Mouse (Mus musculus) liver, adult 2 months (tissue): ENCODE measurements at regions not wholly inside any gene's neighbourhood (a gene's known extent, or its start where the extent isn't known, plus 50 kb on each side); places are given as distances from the start of the nearest gene placed in this dataset.
A peak's percentile ranks its signal among the peaks of the same experiment; 100 is the strongest.

Source experiments
- DNase-seq: peaks from one replicate; pipeline ENCODE4 v3.0.0-alpha.2; 2011; ENCODE audit warnings: low read depth, low spot score; ENCODE audit errors: extremely low read depth
- H3K27ac ChIP-seq: fragments of 200-500 bp; replicated peaks from 2 replicates; pipeline ENCODE4 v1.5.1; 2012; ENCODE audit warnings: low read depth, mild to moderate bottlenecking, control low read depth, inconsistent platforms, low read length; ENCODE audit not compliant: insufficient read depth
- H3K27me3 ChIP-seq: fragments of 200-500 bp; 2 replicates; pipeline ENCODE4 v1.6.1; 2012; ENCODE audit warnings: mild to moderate bottlenecking, moderate library complexity, low read length, inconsistent platforms; ENCODE audit not compliant: control insufficient read depth, insufficient read depth
- H3K36me3 ChIP-seq: fragments of 200-500 bp; 2 replicates; pipeline ENCODE4 v1.6.1; 2012; ENCODE audit warnings: low read length, inconsistent platforms; ENCODE audit not compliant: control insufficient read depth, insufficient read depth
- H3K4me1 ChIP-seq: fragments of 200-500 bp; 2 replicates; pipeline ENCODE4 v1.6.1; 2011; ENCODE audit warnings: low read length; ENCODE audit not compliant: control insufficient read depth, insufficient read depth
- H3K4me3 ChIP-seq: fragments of 200-500 bp; 2 replicates; pipeline ENCODE4 v1.5.1; 2011; ENCODE audit warnings: low read depth, mild to moderate bottlenecking, control low read depth, low read length, moderate library complexity; ENCODE audit not compliant: insufficient read depth
- H3K79me2 ChIP-seq: fragments of 200-500 bp; 2 replicates; pipeline ENCODE4 v1.6.1; 2012; ENCODE audit warnings: inconsistent platforms, mild to moderate bottlenecking, low read length, moderate library complexity; ENCODE audit not compliant: control insufficient read depth, insufficient read depth
- H3K9ac ChIP-seq: fragments of 200-500 bp; 2 replicates; pipeline ENCODE4 v1.6.1; 2012; ENCODE audit warnings: low read depth, mild to moderate bottlenecking, control low read depth, inconsistent platforms, low read length
- CTCF ChIP-seq: fragments of 200-500 bp; IDR thresholded peaks from 2 replicates; pipeline ENCODE4 v1.5.1; 2011; ENCODE audit warnings: low read depth, low read length, control low read depth
- POLR2A ChIP-seq: fragments of 200-500 bp; IDR thresholded peaks from 2 replicates; pipeline ENCODE4 v1.6.1; 2011; ENCODE audit warnings: low read length, control low read depth; ENCODE audit not compliant: insufficient read depth; ENCODE audit errors: extremely low read depth
- WGBS: fragments of 180-500 bp; shearing (Covaris S2); methylation state at CpG from one replicate; pipeline ENCODE4 v1.1.7; 2018; 5-methylcytosine and 5-hydroxymethylcytosine counted together

- Histone ChIP-seq H3K27ac (no peak overlapping the region), H3K27me3 (0 out of 2 replicates have a peak, but pooled peaks cover 6% of the 10 kb centered on the region), H3K4me1 (peaks cover 3% of the 10 kb centered on the region; the same call in 1 of the 2 replicates), H3K4me3 (no peak overlapping the region), H3K36me3 (no peaks in the 10 kb centered on the region), H3K9ac (no peak overlapping the region), H3K79me2 (no peaks in the 10 kb centered on the region)
- DNase-seq: peak; percentile 57
- 11% methylated on average over 9 of the region's 9 CpGs for WGBS
- TF ChIP-seq CTCF (no peak), POLR2A (no peak)
These were observed 98.5 kb downstream of the Tmco5 start for GRCm38 (mm10) chr2:116976951-116977503.

- 0 out of 2 replicates have a peak, but pooled peaks cover 6% of the 10 kb centered on the region for H3K27me3 ChIP-seq
These were observed 99.5 kb downstream of the Tmco5 start for GRCm38 (mm10) chr2:116977771-116978600.

GRCm38 (mm10) chr2:116978809-116979208 is 100.3 kb downstream of the Tmco5 start:
- 90% methylated on average over 4 of the region's 4 CpGs for WGBS
- no peak overlapping the region for H3K9ac ChIP-seq
- H3K79me2 ChIP-seq: no peaks in the 10 kb centered on the region
- DNase-seq: no peak
- H3K27ac ChIP-seq: no peak overlapping the region
- TF ChIP-seq POLR2A (no peak), CTCF (no peak)
- peaks cover 7% of the 10 kb centered on the region for H3K4me1 ChIP-seq
- 0 out of 2 replicates have a peak, but pooled peaks cover 6% of the 10 kb centered on the region for H3K27me3 ChIP-seq
- H3K36me3 ChIP-seq: no peaks in the 10 kb centered on the region
- no peak overlapping the region for H3K4me3 ChIP-seq

More at GRCm38 (mm10) chr2:116977771-116978600, 99.5 kb downstream of the Tmco5 start:
- no peaks in the 10 kb centered on the region for H3K36me3 ChIP-seq
- H3K27ac ChIP-seq: no peak overlapping the region
- H3K4me3 ChIP-seq: no peak overlapping the region
- 79% methylated on average over 10 of the region's 10 CpGs for WGBS
- no peak for DNase-seq
- peaks cover 7% of the 10 kb centered on the region for H3K4me1 ChIP-seq
- no peak overlapping the region for H3K9ac ChIP-seq
- no peak for TF ChIP-seq POLR2A
- no peak for TF ChIP-seq CTCF
- H3K79me2 ChIP-seq: no peaks in the 10 kb centered on the region

- Histone ChIP-seq H3K4me1 (peaks cover 14% of the 10 kb centered on the region), H3K4me3 (no peak overlapping the region)
- DNase-seq: no peak
These were observed 101.3 kb downstream of the Tmco5 start for GRCm38 (mm10) chr2:116979561-116980391.

GRCm38 (mm10) chr2:116980692-116981091 is 102.2 kb downstream of the Tmco5 start:
- Histone ChIP-seq H3K36me3 (no peaks in the 10 kb centered on the region), H3K27ac (no peak overlapping the region), H3K9ac (no peak overlapping the region), H3K4me1 (peaks cover 15% of the 10 kb centered on the region), H3K4me3 (no peak overlapping the region), H3K79me2 (no peaks in the 10 kb centered on the region), H3K27me3 (0 out of 2 replicates have a peak, but pooled peaks cover 3% of the 10 kb centered on the region)
- WGBS: 62% methylated on average over 5 of the region's 5 CpGs
- no peak for DNase-seq
- TF ChIP-seq POLR2A (no peak), CTCF (no peak)

More at GRCm38 (mm10) chr2:116979561-116980391, 101.3 kb downstream of the Tmco5 start:
- 0 out of 2 replicates have a peak, but pooled peaks cover 6% of the 10 kb centered on the region for H3K27me3 ChIP-seq
- 50% methylated on average over 10 of the region's 10 CpGs for WGBS
- H3K36me3 ChIP-seq: no peaks in the 10 kb centered on the region
- no peak overlapping the region for H3K27ac ChIP-seq
- TF ChIP-seq CTCF (no peak), POLR2A (no peak)
- H3K79me2 ChIP-seq: no peaks in the 10 kb centered on the region
- no peak overlapping the region for H3K9ac ChIP-seq
